Mouse (Mus musculus) heart, adult 8-10 months (tissue): ENCODE measurements around the gene Olfr1098. TPM values are rescaled to one million over a fixed set of nuclear protein-coding genes. Genes with fewer than 3 reads are reported as not detected.

Source experiments
- DNase-seq: peaks from one replicate; pipeline ENCODE4 v3.0.0; 2022; ENCODE audit warnings: low spot score
- total RNA-seq, 4 experiments: library from RNA; stranded (reverse); gene quantifications; 2 replicates each; pipeline ENCODE4 v1.2.4; 2022

Olfr1098 gene
- not detected for total RNA-seq

DNA sequence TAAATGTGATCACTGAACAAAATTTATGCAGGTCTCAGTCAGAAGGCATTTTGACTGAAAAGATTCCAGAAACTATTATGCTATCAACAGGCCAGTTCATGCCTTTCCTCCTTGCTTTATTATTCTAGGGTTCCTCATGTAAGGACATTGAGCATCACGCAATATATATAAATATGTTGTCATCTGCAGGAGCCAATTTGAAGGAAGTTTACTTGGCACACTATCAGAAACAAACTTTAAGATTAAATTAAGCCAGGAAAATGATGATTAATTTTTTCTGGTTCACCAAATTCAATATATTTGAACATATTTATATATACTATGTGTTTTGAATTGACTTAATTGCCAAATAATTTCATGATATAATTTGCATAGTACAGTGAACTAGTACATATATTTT is at the start of gene Olfr1098:
Gene Olfr1098 (minus strand): TSS at position 101 of the 400 bp plus-strand sequence.
- DNase-seq: no peak

GRCm38 (mm10) chr2:86960593-86960992 is 36.2 kb upstream of the Olfr1098 start, which contains the start of gene Olfr1099:
Gene Olfr1099 (minus strand): TSS chr2:86960693.
- no peak for DNase-seq

GRCm38 (mm10) chr2:86926557-86926956 is 2.2 kb upstream of the Olfr1098 start:
- DNase-seq: no peak

- no peak for DNase-seq
Observed at GRCm38 (mm10) chr2:86905647-86906046, 18.7 kb downstream of the Olfr1098 start.

- DNase-seq: no peak
Observed at GRCm38 (mm10) chr2:86892116-86892515, 32.2 kb downstream of the Olfr1098 start, which contains the start of gene Olfr1097. Gene Olfr1097 (minus strand): TSS chr2:86892216.

DNA sequence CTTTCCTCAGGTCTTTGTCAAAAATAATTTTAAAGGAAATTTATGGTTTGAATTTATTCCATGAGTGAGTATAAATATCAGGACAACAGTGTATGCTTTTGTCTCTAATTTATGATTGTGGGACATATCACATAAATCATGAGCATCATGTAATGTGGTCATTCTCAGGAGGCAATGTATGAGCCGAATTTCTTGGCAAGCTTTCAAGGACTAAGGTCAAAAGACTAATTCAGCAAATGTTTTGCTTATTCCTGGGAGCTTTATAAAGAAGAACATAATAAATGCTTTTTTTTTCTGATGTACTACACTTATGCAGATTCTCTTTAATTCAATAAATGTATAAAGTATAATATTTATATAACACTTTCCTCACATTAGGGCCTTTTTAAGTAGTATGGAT is 49.6 kb downstream of the Olfr1098 start, which contains the start of gene Gm13723:
Gene Gm13723 (minus strand): TSS at position 101 of the 400 bp plus-strand sequence.
- DNase-seq: no peak

Other genes with a start within 250 kb of the Olfr1098 start
- gene Olfr1086, start 244.5 kb downstream of the Olfr1098 start, total RNA-seq: not detected
- not detected for gene Olfr1087, start 226.2 kb downstream of the Olfr1098 start, total RNA-seq
- gene Olfr1089, start 190.8 kb downstream of the Olfr1098 start, total RNA-seq: not detected
- gene Olfr1090, start 165.6 kb downstream of the Olfr1098 start, total RNA-seq: not detected
- gene Olfr1093, start 142.1 kb downstream of the Olfr1098 start, total RNA-seq: not detected
- not detected for gene Olfr141, start 114.5 kb downstream of the Olfr1098 start, total RNA-seq
- not detected for gene Olfr1094, start 99.9 kb downstream of the Olfr1098 start, total RNA-seq
- gene Olfr1095, start 72.8 kb downstream of the Olfr1098 start, total RNA-seq: not detected
- gene Gm13723, start 49.7 kb downstream of the Olfr1098 start, total RNA-seq: not detected
- gene Olfr1097, start 32.3 kb downstream of the Olfr1098 start, total RNA-seq: not detected
- gene Olfr1099, start 36.1 kb upstream of the Olfr1098 start, total RNA-seq: not detected
- gene Olfr1100, start 55.4 kb upstream of the Olfr1098 start, total RNA-seq: not detected
- not detected for gene Olfr1101, start 66.7 kb upstream of the Olfr1098 start, total RNA-seq
- not detected for gene Olfr1102, start 73.9 kb upstream of the Olfr1098 start, total RNA-seq
- not detected for gene Olfr1104, start 102.5 kb upstream of the Olfr1098 start, total RNA-seq
- gene Olfr1105, start 112.0 kb upstream of the Olfr1098 start, total RNA-seq: not detected
- gene Olfr1106, start 127.7 kb upstream of the Olfr1098 start, total RNA-seq: not detected
- not detected for gene Olfr1107, start 151.3 kb upstream of the Olfr1098 start, total RNA-seq
- not detected for gene Olfr1109, start 171.5 kb upstream of the Olfr1098 start, total RNA-seq
- not detected for gene Olfr259, start 190.0 kb upstream of the Olfr1098 start, total RNA-seq
- not detected for gene Olfr1110, start 215.8 kb upstream of the Olfr1098 start, total RNA-seq
- not detected for gene Olfr1111, start 228.1 kb upstream of the Olfr1098 start, total RNA-seq